7 mouse cellular contexts compared by ENCODE assay signal in the genomic region with DNA sequence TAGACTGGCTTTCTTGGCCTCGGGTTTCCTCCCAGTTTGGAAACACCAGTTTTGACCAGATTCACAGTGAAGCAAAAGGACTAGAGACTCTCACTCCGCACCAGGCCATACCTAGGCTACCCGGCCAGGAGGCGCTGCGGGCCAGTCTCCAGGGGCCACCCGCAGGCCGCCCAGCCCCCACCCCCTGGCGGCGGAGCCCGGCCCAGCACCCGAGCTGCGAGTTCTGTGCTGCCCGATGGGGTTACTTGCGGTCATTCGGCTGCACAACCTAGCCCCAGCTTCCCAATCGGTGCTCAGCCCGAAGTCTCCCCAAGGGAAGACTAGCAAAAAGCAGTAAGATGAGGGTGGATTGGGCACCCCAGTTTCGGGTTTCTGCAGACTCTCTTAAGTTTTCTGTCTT. TPM values are rescaled to one million over a fixed set of nuclear protein-coding genes. Genes with fewer than 3 reads are reported as not detected.
DNase-seq lines count a peak whose midpoint lies in the region; ATAC-seq and TF ChIP-seq lines count a peak whose summit lies in the region.

No protein-coding gene starts in this region.

- peak overlapping the region; percentile 78 for H3K27ac ChIP-seq in embryonic facial prominence, embryonic 13.5 days
- H3K27ac ChIP-seq in heart, adult 2 months = peak overlapping the region; percentile 90
- peak overlapping the region; percentile 82 for H3K27ac ChIP-seq in limb, embryonic 13.5 days
- H3K27ac ChIP-seq in midbrain, embryonic 15.5 days = peak overlapping the region; percentile 65

- peak; percentile 49; the same call in 1 of the 2 replicates for ATAC-seq in embryonic facial prominence, embryonic 13.5 days (ENCODE audit: insufficient number of reproducible peaks, insufficient read depth, low FRiP score, low TSS enrichment, low read depth)
- ATAC-seq in limb, embryonic 13.5 days (ENCODE audit: low FRiP score, low read depth) = no peak
- ATAC-seq in midbrain, embryonic 15.5 days (replicated peaks) = peak; percentile 46; the same call in 1 of the 2 replicates

- peak overlapping the region; percentile 79 for H3K9ac ChIP-seq in embryonic facial prominence, embryonic 13.5 days
- H3K9ac ChIP-seq in heart, adult 2 months (ENCODE audit: low read depth, low read length) = peak overlapping the region; percentile 67
- peak overlapping the region; percentile 74 for H3K9ac ChIP-seq in limb, embryonic 13.5 days
- peak overlapping the region; percentile 47 for H3K9ac ChIP-seq in midbrain, embryonic 15.5 days

- 2% methylated on average over 18 of the region's 18 CpGs for WGBS in embryonic facial prominence, embryonic 13.5 days
- 3% methylated on average over 18 of the region's 18 CpGs for WGBS in heart, adult 2 months
- WGBS in limb, embryonic 13.5 days = 2% methylated on average over 18 of the region's 18 CpGs
- 1% methylated on average over 18 of the region's 18 CpGs for WGBS in midbrain, embryonic 15.5 days

- intact Hi-C loops in heart, adult 2 months (cut with DNase I) = loop anchor here (1.0 to 5.0 kb wide), 6 partner anchors 38 to 197 kb away; no protein-coding TSS in a partner anchor

- H3K4me1 ChIP-seq in embryonic facial prominence, embryonic 13.5 days = peaks cover 17% of the 10 kb centered on the region
- H3K4me1 ChIP-seq in heart, adult 2 months (ENCODE audit: control insufficient read depth, insufficient read depth, low read length) = peaks cover 11% of the 10 kb centered on the region
- peaks cover 26% of the 10 kb centered on the region for H3K4me1 ChIP-seq in limb, embryonic 13.5 days
- H3K4me1 ChIP-seq in midbrain, embryonic 15.5 days = peaks cover 20% of the 10 kb centered on the region

- no peak; the same call in 1 of the 2 replicates for TF ChIP-seq CTCF in heart, adult 2 months (IDR thresholded peaks at IDR 0.05)

- H3K79me2 ChIP-seq in heart, adult 2 months (replicated peaks; ENCODE audit: control insufficient read depth, insufficient read depth, low read length) = no peaks in the 10 kb centered on the region

- TF ChIP-seq EP300 in heart, adult 2 months (IDR thresholded peaks at IDR 0.05; ENCODE audit: insufficient read depth, low read depth, low read length) = peak; percentile 67; the same call in 1 of the 2 replicates

- TF ChIP-seq POLR2A in heart, adult 2 months (IDR thresholded peaks at IDR 0.05; ENCODE audit: insufficient read depth, low read depth, low read length) = no peak

- DNase-seq in adrenal gland, postnatal 25 days = peak; percentile 94
- DNase-seq in heart, adult 2 months = peak; percentile 92 to 94
- DNase-seq in kidney, adult 8-10 months = peak; percentile 86 to 92
- peak; percentile 86 to 94 for DNase-seq in spleen, adult 18-20 months

- H3K36me3 ChIP-seq in embryonic facial prominence, embryonic 13.5 days = no peaks in the 10 kb centered on the region
- H3K36me3 ChIP-seq in heart, adult 2 months (ENCODE audit: control insufficient read depth, insufficient read depth, low read length) = peaks cover 10% of the 10 kb centered on the region; the same call in 1 of the 2 replicates
- no peaks in the 10 kb centered on the region for H3K36me3 ChIP-seq in limb, embryonic 13.5 days
- H3K36me3 ChIP-seq in midbrain, embryonic 15.5 days (replicated peaks) = no peaks in the 10 kb centered on the region

- peak overlapping the region; percentile 69 for H3K4me3 ChIP-seq in embryonic facial prominence, embryonic 13.5 days
- H3K4me3 ChIP-seq in heart, adult 2 months = peak overlapping the region; percentile 97
- H3K4me3 ChIP-seq in limb, embryonic 13.5 days = peak overlapping the region; percentile 64
- peak overlapping the region; percentile 68 for H3K4me3 ChIP-seq in midbrain, embryonic 15.5 days

- H3K9me3 ChIP-seq in embryonic facial prominence, embryonic 13.5 days = no peaks in the 10 kb centered on the region
- no peaks in the 10 kb centered on the region for H3K9me3 ChIP-seq in limb, embryonic 13.5 days
- H3K9me3 ChIP-seq in midbrain, embryonic 15.5 days = no peaks in the 10 kb centered on the region

- H3K27me3 ChIP-seq in embryonic facial prominence, embryonic 13.5 days = 0 out of 2 replicates have a peak, but pooled peaks cover 3% of the 10 kb centered on the region
- no peaks in the 10 kb centered on the region for H3K27me3 ChIP-seq in heart, adult 2 months (ENCODE audit: control insufficient read depth, insufficient read depth, low read length)
- no peaks in the 10 kb centered on the region for H3K27me3 ChIP-seq in limb, embryonic 13.5 days
- no peaks in the 10 kb centered on the region; the same call in 1 of the 2 replicates for H3K27me3 ChIP-seq in midbrain, embryonic 15.5 days (replicated peaks)

- peak overlapping the region; percentile 78 for H3K4me2 ChIP-seq in embryonic facial prominence, embryonic 13.5 days
- H3K4me2 ChIP-seq in limb, embryonic 13.5 days (replicated peaks) = peak overlapping the region; percentile 80
- H3K4me2 ChIP-seq in midbrain, embryonic 15.5 days = peak overlapping the region; percentile 95

RNA-seq across cellular contexts. Expression of a gene that starts 1.1 kb away (rescaled TPM):
- 165 and 265 TPM in 2 replicates for total RNA-seq in adrenal gland, postnatal 25 days (2021)
- polyA plus RNA-seq in embryonic facial prominence, embryonic 13.5 days (2015; fragmentation: Nextera tagmentation; extraction: Ambion mirVana) = 7.2 and 8.7 TPM in 2 replicates
- total RNA-seq in heart, adult 2 months (2021) = 10 to 100 TPM; 13.1 to 23.5 TPM
- 4.2 and 8.4 TPM in 2 replicates for polyA plus RNA-seq in heart, adult 2 months (2012; rRNA removed)
- polyA plus RNA-seq in limb, embryonic 13.5 days (2015; fragmentation: Nextera tagmentation; extraction: Ambion mirVana) = 7.3 and 7.8 TPM in 2 replicates
- 11.3 and 12.0 TPM in 2 replicates for polyA plus RNA-seq in midbrain, embryonic 15.5 days (2015; fragmentation: Nextera tagmentation; extraction: Ambion mirVana)
